Mouse (Mus musculus) midbrain, embryonic 11.5 days (tissue): ENCODE results near the gene Golt1b. TPM values are rescaled to one million over a fixed set of nuclear protein-coding genes. Genes with fewer than 3 reads are reported as not detected.

Experiments
- ATAC-seq: fragments of 200-750 bp; cut with Nextera tagmentation; 2 replicates; pipeline ENCODE4 v1.8.0; 2017; ENCODE audit warnings: moderate TSS enrichment, moderate library complexity; ENCODE audit not compliant: low FRiP score
- DNase-seq: peaks from one replicate; pipeline ENCODE4 v3.0.0; 2015; ENCODE audit warnings: low spot score; ENCODE audit errors: missing footprints
- H3K27ac ChIP-seq: fragments of 300-500 bp; sonication (generic); 2 replicates; pipeline ENCODE4 v1.5.1; 2014; ENCODE audit warnings: low read depth, low read length
- H3K27me3 ChIP-seq: fragments of 300-500 bp; sonication (generic); 2 replicates; pipeline ENCODE4 v1.6.1; 2014; ENCODE audit warnings: mild to moderate bottlenecking, low read length, moderate library complexity, mixed read lengths; ENCODE audit not compliant: control insufficient read depth, insufficient read depth
- H3K36me3 ChIP-seq: fragments of 300-500 bp; sonication (generic); 2 replicates; pipeline ENCODE4 v1.6.1; 2014; ENCODE audit warnings: mild to moderate bottlenecking, low read length, moderate library complexity, mixed read lengths; ENCODE audit not compliant: control insufficient read depth, insufficient read depth
- H3K4me1 ChIP-seq: fragments of 300-500 bp; sonication (generic); 2 replicates; pipeline ENCODE4 v1.6.1; 2014; ENCODE audit warnings: low read length; ENCODE audit not compliant: control insufficient read depth, insufficient read depth
- H3K4me2 ChIP-seq: fragments of 300-500 bp; sonication (generic); 2 replicates; pipeline ENCODE4 v1.6.1; 2014; ENCODE audit warnings: mild to moderate bottlenecking, moderate library complexity
- H3K4me3 ChIP-seq: fragments of 300-500 bp; sonication (generic); 2 replicates; pipeline ENCODE4 v1.5.1; 2014; ENCODE audit warnings: low read depth, low read length
- H3K9ac ChIP-seq: fragments of 300-500 bp; sonication (generic); 2 replicates; pipeline ENCODE4 v1.6.1; 2014; ENCODE audit warnings: low read length
- H3K9me3 ChIP-seq: fragments of 300-500 bp; sonication (generic); 2 replicates; pipeline ENCODE4 v1.6.1; 2016; ENCODE audit warnings: low read length; ENCODE audit not compliant: control insufficient read depth
- WGBS: fragments of 180-500 bp; shearing (Covaris S2); extraction: QIAGEN DNeasy Blood & Tissue Kit; methylation state at CpG from one replicate; pipeline ENCODE4 v1.1.7; 2014; 5-methylcytosine and 5-hydroxymethylcytosine counted together
- polyA plus RNA-seq: library from polyadenylated mRNA; unstranded; fragments of >200 nt; fragmentation: Nextera tagmentation; extraction: Ambion mirVana; gene quantifications from 2 replicates; pipeline ENCODE4 v1.2.1, GENCODE M21; 2014

Gene Golt1b
- polyA plus RNA-seq, 1 experiment from 2014 or later = 114 TPM

DNA sequence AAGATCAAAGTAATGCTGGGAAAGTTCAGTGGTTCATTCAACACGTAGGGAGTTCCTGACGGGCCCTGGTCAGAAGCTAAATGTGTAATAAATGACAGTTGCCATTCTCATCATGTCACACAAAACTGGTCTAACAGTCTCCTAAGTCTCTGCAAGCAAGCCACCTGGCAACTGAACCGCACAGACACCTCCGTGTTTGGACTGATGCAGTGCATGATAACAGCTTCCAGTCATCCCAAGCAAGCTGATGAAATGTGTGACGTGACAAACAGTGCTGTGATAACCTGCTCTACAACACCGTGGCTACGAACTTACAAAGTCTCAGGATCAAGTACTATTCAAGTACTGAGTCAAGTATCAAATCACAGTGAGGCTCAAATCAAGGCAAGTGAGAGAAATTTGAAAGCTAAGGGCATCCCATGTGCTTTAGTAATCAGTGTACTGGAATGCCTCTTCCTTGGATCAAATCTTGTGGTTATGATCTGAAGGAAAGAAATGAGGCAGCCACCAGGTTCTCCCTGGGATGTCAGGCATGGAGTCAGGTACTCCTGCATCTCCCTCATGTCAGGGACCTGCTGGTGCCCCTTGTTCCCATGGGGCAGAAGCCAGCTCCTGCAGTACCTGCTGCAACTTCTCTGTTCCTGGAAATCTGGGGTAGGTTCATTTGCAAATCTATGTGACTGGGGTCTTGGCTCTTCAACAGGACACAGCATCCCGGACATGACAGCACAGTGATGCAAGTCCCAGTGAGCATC, 8.3 kb upstream of the Golt1b start:
- Histone ChIP-seq H3K9ac (no peak overlapping the region), H3K27me3 (no peaks in the 10 kb centered on the region; the same call in 1 of the 2 replicates), H3K4me1 (no peaks in the 10 kb centered on the region), H3K9me3 (no peaks in the 10 kb centered on the region), H3K4me2 (no peak overlapping the region), H3K36me3 (0 out of 2 replicates have a peak, but pooled peaks cover 2% of the 10 kb centered on the region), H3K27ac (no peak overlapping the region), H3K4me3 (no peak overlapping the region)
- ATAC-seq (no peak), DNase-seq (peak; percentile 60)
- 93% methylated on average over 8 of the region's 8 CpGs for WGBS

DNA sequence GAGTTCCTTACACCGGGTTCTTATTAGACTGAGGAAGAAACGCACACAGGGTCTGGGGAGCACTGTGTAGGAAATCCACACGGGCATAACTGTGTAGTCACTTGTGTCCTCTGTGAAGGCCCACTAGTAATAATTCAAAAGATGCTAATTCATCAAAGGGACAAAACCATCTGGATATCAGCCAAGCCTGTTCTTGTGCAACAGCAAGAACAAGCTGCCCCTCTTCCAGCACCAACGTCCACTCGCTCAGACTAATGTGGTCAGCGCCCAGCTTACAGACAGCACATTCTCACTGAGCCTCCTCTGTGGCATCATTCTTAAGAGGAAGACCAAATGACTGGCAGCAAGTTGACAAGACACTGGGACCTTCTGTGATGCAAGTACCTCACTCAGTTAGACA, 7.1 kb upstream of the Golt1b start:
- no peaks in the 10 kb centered on the region for H3K4me1 ChIP-seq
- H3K4me2 ChIP-seq = no peak overlapping the region
- no peaks in the 10 kb centered on the region; the same call in 1 of the 2 replicates for H3K27me3 ChIP-seq
- WGBS = 90% methylated on average over 6 of the region's 6 CpGs
- 0 out of 2 replicates have a peak, but pooled peaks cover 2% of the 10 kb centered on the region for H3K36me3 ChIP-seq
- DNase-seq (no peak), ATAC-seq (no peak)
- no peaks in the 10 kb centered on the region for H3K9me3 ChIP-seq
- H3K9ac ChIP-seq = no peak overlapping the region
- H3K4me3 ChIP-seq = no peak overlapping the region
- no peak overlapping the region for H3K27ac ChIP-seq

- H3K27ac ChIP-seq = no peak overlapping the region
- no peaks in the 10 kb centered on the region; the same call in 1 of the 2 replicates for H3K27me3 ChIP-seq
- DNase-seq (no peak), ATAC-seq (no peak)
- peaks cover 6% of the 10 kb centered on the region for H3K4me1 ChIP-seq
- no peak overlapping the region for H3K4me2 ChIP-seq
- H3K9me3 ChIP-seq = no peaks in the 10 kb centered on the region
- 0 out of 2 replicates have a peak, but pooled peaks cover 2% of the 10 kb centered on the region for H3K36me3 ChIP-seq
- no peak overlapping the region for H3K9ac ChIP-seq
- 96% methylated on average over 7 of the region's 7 CpGs for WGBS
- no peak overlapping the region for H3K4me3 ChIP-seq
Measured at GRCm38 (mm10) chr6:142381615-142382014, 5.4 kb upstream of the Golt1b start.

GRCm38 (mm10) chr6:142384521-142384920, 2.5 kb upstream of the Golt1b start:
- WGBS = 91% methylated on average over 9 of the region's 9 CpGs

DNA sequence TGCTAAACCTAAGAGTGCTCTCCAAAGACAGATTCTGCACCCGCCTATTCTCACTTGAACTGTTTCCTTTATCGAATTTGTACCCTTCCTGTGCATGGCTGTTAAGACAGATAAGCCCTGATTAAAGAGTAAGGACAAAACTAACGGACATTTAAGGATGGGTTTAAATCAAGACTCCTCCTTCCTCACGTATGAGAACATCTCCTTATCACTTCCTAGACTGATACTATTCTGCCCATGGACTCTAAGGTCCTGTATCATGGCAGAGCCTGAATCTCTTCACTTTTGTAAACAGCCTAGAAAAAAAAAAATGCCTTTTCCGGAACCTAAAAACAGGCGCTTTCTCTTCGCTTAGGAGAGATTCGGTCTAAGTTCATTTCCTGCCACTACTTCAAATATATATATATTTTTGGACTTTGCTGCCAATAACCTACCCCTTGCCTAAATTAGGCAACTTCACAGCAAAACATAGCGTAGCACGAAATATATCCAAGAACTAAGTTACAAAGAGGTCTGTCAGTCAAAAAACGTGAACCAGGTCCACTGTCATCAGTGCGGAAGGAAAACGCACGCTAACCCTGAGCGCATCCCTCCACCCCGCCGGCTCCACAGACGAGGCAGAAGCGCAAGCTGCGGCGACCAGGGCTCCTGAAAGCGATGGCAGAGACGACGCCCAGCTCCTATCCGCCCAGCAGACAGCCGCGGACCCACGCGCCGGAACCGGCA, 573 bp upstream of the Golt1b start:
- Histone ChIP-seq H3K9me3 (no peaks in the 10 kb centered on the region), H3K4me1 (peaks cover 13% of the 10 kb centered on the region), H3K9ac (peak overlapping the region; percentile 69), H3K27ac (no peak overlapping the region), H3K27me3 (no peaks in the 10 kb centered on the region), H3K4me3 (peak overlapping the region; percentile 96), H3K4me2 (peak overlapping the region; percentile 59), H3K36me3 (no peaks in the 10 kb centered on the region)
- ATAC-seq = peak; percentile 85
- WGBS = 6% methylated on average over 31 of the region's 31 CpGs
- peak; percentile 64 for DNase-seq

More at GRCm38 (mm10) chr6:142384521-142384920, 2.5 kb upstream of the Golt1b start:
- H3K4me1 ChIP-seq = peaks cover 13% of the 10 kb centered on the region
- no peaks in the 10 kb centered on the region for H3K36me3 ChIP-seq
- no peak overlapping the region for H3K9ac ChIP-seq
- H3K4me3 ChIP-seq = no peak overlapping the region
- ATAC-seq (no peak), DNase-seq (no peak)
- no peaks in the 10 kb centered on the region; the same call in 1 of the 2 replicates for H3K27me3 ChIP-seq
- no peak overlapping the region for H3K4me2 ChIP-seq
- no peaks in the 10 kb centered on the region for H3K9me3 ChIP-seq
- no peak overlapping the region for H3K27ac ChIP-seq

GRCm38 (mm10) chr6:142387755-142388271, 792 bp downstream of the Golt1b start:
- no peak for ATAC-seq
- DNase-seq = no peak
- peak overlapping the region; percentile 88 for H3K9ac ChIP-seq
- peak overlapping the region; percentile 76 for H3K4me2 ChIP-seq
- H3K27me3 ChIP-seq = no peaks in the 10 kb centered on the region
- peaks cover 13% of the 10 kb centered on the region for H3K4me1 ChIP-seq
- WGBS = 24% methylated on average over 8 of the region's 8 CpGs
- no peak overlapping the region for H3K27ac ChIP-seq
- H3K9me3 ChIP-seq = no peaks in the 10 kb centered on the region
- H3K4me3 ChIP-seq = peak overlapping the region; percentile 96
- no peaks in the 10 kb centered on the region for H3K36me3 ChIP-seq

DNA sequence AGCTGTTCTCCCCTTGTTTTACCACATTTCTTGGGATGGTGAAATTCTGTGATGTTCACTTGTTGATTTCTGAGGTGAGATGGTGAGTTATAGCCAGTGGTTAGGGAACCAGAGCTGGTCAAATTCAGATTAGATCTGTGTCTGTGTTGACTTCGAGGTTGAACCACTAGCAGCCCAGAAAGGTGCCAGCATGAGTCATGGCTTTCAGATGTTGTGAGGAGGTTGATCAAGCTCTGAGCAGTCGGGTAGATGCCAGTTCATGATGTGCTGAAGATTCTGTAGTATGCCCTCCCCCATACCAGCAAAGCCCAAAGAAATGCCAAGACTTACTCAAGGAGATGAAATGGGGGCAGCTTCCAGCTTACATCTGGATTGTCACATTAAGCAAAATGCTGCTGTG, 2.1 kb downstream of the Golt1b start:
- Histone ChIP-seq H3K4me2 (no peak overlapping the region), H3K9me3 (no peaks in the 10 kb centered on the region), H3K36me3 (0 out of 2 replicates have a peak, but pooled peaks cover 2% of the 10 kb centered on the region), H3K27ac (no peak overlapping the region), H3K4me3 (no peak overlapping the region), H3K27me3 (no peaks in the 10 kb centered on the region), H3K4me1 (peaks cover 13% of the 10 kb centered on the region), H3K9ac (no peak overlapping the region)
- DNase-seq = no peak
- ATAC-seq = no peak
- WGBS = 90% methylated on average over 2 of the region's 2 CpGs

- H3K9me3 ChIP-seq = no peaks in the 10 kb centered on the region
- DNase-seq = no peak
- ATAC-seq = no peak
- H3K27ac ChIP-seq = no peak overlapping the region
- no peak overlapping the region for H3K4me2 ChIP-seq
- WGBS = 90% methylated on average over 5 of the region's 5 CpGs
- peaks cover 7% of the 10 kb centered on the region; the same call in 1 of the 2 replicates for H3K36me3 ChIP-seq
- H3K4me1 ChIP-seq = peaks cover 7% of the 10 kb centered on the region
- no peak overlapping the region for H3K9ac ChIP-seq
- H3K27me3 ChIP-seq = no peaks in the 10 kb centered on the region
- no peak overlapping the region for H3K4me3 ChIP-seq
Measured at GRCm38 (mm10) chr6:142392312-142392711, 5.3 kb downstream of the Golt1b start.

DNA sequence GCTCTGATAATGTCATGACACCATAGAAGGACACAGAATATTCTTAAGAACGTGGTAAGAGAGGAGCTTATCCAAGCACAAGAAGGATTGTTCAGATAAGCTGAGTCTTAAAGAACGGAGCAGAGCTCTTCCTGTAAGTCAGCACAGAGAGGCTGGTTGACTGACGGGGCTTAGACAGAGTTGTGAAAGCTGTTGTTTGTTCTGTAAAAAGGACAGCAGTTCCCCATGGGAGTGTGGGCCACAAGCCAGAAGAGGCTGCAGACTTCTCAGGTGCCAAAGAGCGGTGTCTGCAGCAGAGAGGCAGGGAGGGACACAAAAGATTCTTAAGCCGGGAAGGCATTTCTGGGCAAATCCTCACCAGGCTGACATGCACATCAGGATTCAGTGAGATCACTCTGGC, 7.6 kb downstream of the Golt1b start:
- Histone ChIP-seq H3K9me3 (no peaks in the 10 kb centered on the region), H3K27ac (no peak overlapping the region), H3K4me1 (no peaks in the 10 kb centered on the region), H3K9ac (no peak overlapping the region), H3K4me3 (no peak overlapping the region), H3K4me2 (no peak overlapping the region), H3K27me3 (no peaks in the 10 kb centered on the region), H3K36me3 (peaks cover 7% of the 10 kb centered on the region; the same call in 1 of the 2 replicates)
- ATAC-seq (no peak), DNase-seq (no peak)
- WGBS = 90% methylated on average over 5 of the region's 5 CpGs
